Mouse (Mus musculus) brain, adult 10 weeks (tissue): ENCODE measurements around the gene Commd4. TPM values are rescaled to one million over a fixed set of nuclear protein-coding genes. Genes with fewer than 3 reads are reported as not detected.

Source experiments
- polyA plus RNA-seq: library from polyadenylated mRNA; stranded (reverse); fragments of 350-450 nt; fragmentation: Illumina TruSeq; extraction: RNeasy Lipid Tissue Mini Kit (QIAGEN cat#74804); gene quantifications from one replicate; pipeline ENCODE4 v1.2.3, GENCODE M21; 2015; ENCODE audit warnings: low read depth, low replicate concordance

Gene Commd4
- 118 TPM for polyA plus RNA-seq

GRCm38 (mm10) chr9:57158013-57158470 is at the start of gene Commd4:
Commd4 (minus strand) TSS chr9:57158331.

GRCm38 (mm10) chr9:57148144-57148878 is 9.8 kb downstream of the Commd4 start, which contains the start of gene Neil1:
Neil1 (minus strand) TSS chr9:57148305.

GRCm38 (mm10) chr9:57130577-57131433 is 27.3 kb downstream of the Commd4 start, which contains the start of gene Man2c1:
Man2c1 (plus strand) TSS chr9:57130690.

Other genes starting within 250 kb of the Commd4 start
- gene Snx33, start 230.0 kb downstream of the Commd4 start, polyA plus RNA-seq = 5.6 TPM
- 59.4 TPM for gene Imp3, start 220.9 kb downstream of the Commd4 start, polyA plus RNA-seq
- 20.3 TPM for gene Snupn, start 207.5 kb downstream of the Commd4 start, polyA plus RNA-seq
- gene Ptpn9, start 163.4 kb downstream of the Commd4 start, polyA plus RNA-seq = 21.3 TPM
- 15.9 TPM for gene Sin3a, start 86.3 kb downstream of the Commd4 start, polyA plus RNA-seq
- 92.8 TPM for gene Man2c1, start 27.6 kb downstream of the Commd4 start, polyA plus RNA-seq
- gene Neil1, start 10.0 kb downstream of the Commd4 start, polyA plus RNA-seq = 8.2 TPM
- not detected for gene Trcg1, start 78.2 kb upstream of the Commd4 start, polyA plus RNA-seq
- gene 1700017B05Rik, start 104.3 kb upstream of the Commd4 start, polyA plus RNA-seq = 7.5 TPM